Mouse (Mus musculus) heart, adult 2 months (tissue): ENCODE data around the gene Lefty1.

Source experiments
- CTCF ChIP-seq: fragments of 200-600 bp; IDR thresholded peaks from 2 replicates; pipeline ENCODE4 v1.8.1; 2022; ENCODE audit warnings: antibody characterized with exemption, mild to moderate bottlenecking, moderate library complexity
- POLR2A ChIP-seq: fragments of 200-500 bp; IDR thresholded peaks from 2 replicates; pipeline ENCODE4 v1.6.1; 2011; ENCODE audit warnings: mild to moderate bottlenecking, low read depth, low read length, control low read depth; ENCODE audit not compliant: insufficient read depth

DNA sequence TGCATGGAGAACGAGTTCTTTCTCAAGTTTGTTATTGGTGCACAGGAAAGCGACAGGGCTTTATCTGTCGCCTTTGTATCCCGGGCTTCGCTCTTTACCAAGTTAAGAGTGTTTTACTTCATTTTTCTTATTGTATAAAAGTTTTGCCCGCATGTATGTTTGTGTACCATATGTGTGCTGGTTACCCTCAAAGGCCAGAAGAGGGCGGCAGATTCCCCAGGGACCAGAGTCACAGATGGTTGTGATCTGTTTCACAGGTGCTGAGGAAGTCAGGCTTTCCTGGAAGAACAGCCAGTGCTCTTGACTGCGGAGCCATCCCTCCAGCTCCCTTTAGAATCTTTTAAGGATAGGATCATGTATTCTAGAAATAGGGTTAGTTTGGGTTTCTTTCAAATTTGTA, 51.9 kb downstream of the Lefty1 start:
- no peak for TF ChIP-seq CTCF
- no peak for TF ChIP-seq POLR2A
